Mouse (Mus musculus): ENCODE measurements at regions not wholly inside any gene's neighbourhood (a gene's known extent, or its start where the extent isn't known, plus 50 kb on each side); places are given as distances from the start of the nearest gene placed in this dataset.

GRCm38 (mm10) chr3:66536673-66537072 lies 240.0 kb upstream of the Veph1 start:
- WGBS: 88% methylated on average over 11 of the region's 11 CpGs
- no peak for DNase-seq
- no peak overlapping the region for H3K4me3 ChIP-seq (replicated peaks; ENCODE audit: extremely low read depth, low read depth, low read length)
- no peaks in the 10 kb centered on the region for H3K4me1 ChIP-seq (ENCODE audit: control insufficient read depth, insufficient read depth, low read length)
- TF ChIP-seq CTCF (IDR thresholded peaks at IDR 0.05; ENCODE audit: insufficient read depth, low read length) (no peak), POLR2A (IDR thresholded peaks at IDR 0.05; ENCODE audit: borderline replicate concordance, extremely low read depth, low read depth, low read length) (no peak)

GRCm38 (mm10) chr3:66535786-66536529 lies 239.3 kb upstream of the Veph1 start:
- Histone ChIP-seq H3K4me1 (ENCODE audit: control insufficient read depth, insufficient read depth, low read length) (no peaks in the 10 kb centered on the region), H3K4me3 (replicated peaks; ENCODE audit: extremely low read depth, low read depth, low read length) (no peak overlapping the region)
- TF ChIP-seq POLR2A (IDR thresholded peaks at IDR 0.05; ENCODE audit: borderline replicate concordance, extremely low read depth, low read depth, low read length): no peak
- DNase-seq: no peak
- 52% methylated on average over 8 of the region's 8 CpGs for WGBS

DNA sequence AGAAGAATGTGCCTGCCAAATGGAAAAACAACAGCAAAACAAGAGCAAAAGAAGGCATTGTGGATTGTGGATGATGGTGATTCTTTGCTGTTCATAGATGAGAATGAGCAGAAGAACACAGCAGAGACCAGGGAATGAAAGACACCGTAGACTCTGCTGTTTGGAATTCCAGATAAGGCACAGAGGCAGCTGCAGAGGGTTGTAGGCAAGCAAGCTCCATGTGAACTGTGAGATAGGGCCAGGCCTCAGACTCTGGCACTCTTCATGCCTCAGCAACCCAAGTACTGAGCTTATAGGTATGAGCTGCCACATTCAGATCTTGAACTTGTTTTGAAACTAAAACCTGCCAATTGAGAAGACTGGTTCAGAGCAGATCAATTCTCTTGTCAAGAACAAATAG lies 223.3 kb upstream of the Veph1 start:
- no peak for TF ChIP-seq CTCF (IDR thresholded peaks at IDR 0.05; ENCODE audit: insufficient read depth, low read length)
- TF ChIP-seq POLR2A (IDR thresholded peaks at IDR 0.05; ENCODE audit: borderline replicate concordance, extremely low read depth, low read depth, low read length): no peak
- no peak overlapping the region for H3K4me3 ChIP-seq (replicated peaks; ENCODE audit: extremely low read depth, low read depth, low read length)

GRCm38 (mm10) chr3:66518289-66518688 lies 221.7 kb upstream of the Veph1 start:
- no peak for TF ChIP-seq CTCF (IDR thresholded peaks at IDR 0.05; ENCODE audit: insufficient read depth, low read length)
- no peak for TF ChIP-seq POLR2A (IDR thresholded peaks at IDR 0.05; ENCODE audit: borderline replicate concordance, extremely low read depth, low read depth, low read length)
- 29% methylated on average over 2 of the region's 2 CpGs for WGBS
- DNase-seq: no peak
- no peaks in the 10 kb centered on the region for H3K4me1 ChIP-seq (ENCODE audit: control insufficient read depth, insufficient read depth, low read length)
- no peak overlapping the region for H3K4me3 ChIP-seq (replicated peaks; ENCODE audit: extremely low read depth, low read depth, low read length)

More for the DNA sequence above, 223.3 kb upstream of the Veph1 start:
- no peak for DNase-seq
- 87% methylated on average over 1 of the region's 1 CpGs for WGBS
- no peaks in the 10 kb centered on the region for H3K4me1 ChIP-seq (ENCODE audit: control insufficient read depth, insufficient read depth, low read length)

GRCm38 (mm10) chr3:66515773-66516406 lies 219.3 kb upstream of the Veph1 start:
- no peak overlapping the region for H3K4me3 ChIP-seq (replicated peaks; ENCODE audit: extremely low read depth, low read depth, low read length)
- TF ChIP-seq POLR2A (IDR thresholded peaks at IDR 0.05; ENCODE audit: borderline replicate concordance, extremely low read depth, low read depth, low read length): no peak
- no peak for TF ChIP-seq CTCF (IDR thresholded peaks at IDR 0.05; ENCODE audit: insufficient read depth, low read length)
- 63% methylated on average over 6 of the region's 6 CpGs for WGBS

DNA sequence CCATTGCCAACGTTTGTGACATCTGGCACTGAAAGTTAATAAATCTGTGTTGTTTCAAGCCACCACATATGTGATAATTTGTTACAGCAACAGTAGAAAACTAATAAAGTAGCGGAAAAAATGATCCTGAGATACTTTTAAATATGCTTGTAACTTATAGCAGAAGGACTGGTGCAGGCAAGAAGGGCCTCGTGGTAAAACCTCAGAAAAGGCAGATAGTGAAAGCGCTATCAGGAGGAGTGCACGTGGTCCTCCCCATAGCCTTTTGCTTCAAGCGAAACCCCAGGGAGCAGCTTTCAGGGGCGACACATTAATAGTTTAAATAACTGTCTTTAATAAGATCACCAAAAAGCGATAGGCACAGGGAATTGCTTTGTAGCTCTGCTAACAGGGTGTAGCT lies 217.9 kb upstream of the Veph1 start:
- WGBS: 91% methylated on average over 8 of the region's 8 CpGs
- H3K4me1 ChIP-seq (ENCODE audit: control insufficient read depth, insufficient read depth, low read length): no peaks in the 10 kb centered on the region
- TF ChIP-seq POLR2A (IDR thresholded peaks at IDR 0.05; ENCODE audit: borderline replicate concordance, extremely low read depth, low read depth, low read length): no peak
- H3K4me3 ChIP-seq (replicated peaks; ENCODE audit: extremely low read depth, low read depth, low read length): no peak overlapping the region
- DNase-seq: no peak

More at GRCm38 (mm10) chr3:66515773-66516406, 219.3 kb upstream of the Veph1 start:
- no peak for DNase-seq
- H3K4me1 ChIP-seq (ENCODE audit: control insufficient read depth, insufficient read depth, low read length): no peaks in the 10 kb centered on the region

GRCm38 (mm10) chr3:66512408-66512807 lies 215.8 kb upstream of the Veph1 start:
- TF ChIP-seq CTCF (IDR thresholded peaks at IDR 0.05; ENCODE audit: insufficient read depth, low read length) (no peak), POLR2A (IDR thresholded peaks at IDR 0.05; ENCODE audit: borderline replicate concordance, extremely low read depth, low read depth, low read length) (no peak)
- no peak for DNase-seq
- no peaks in the 10 kb centered on the region for H3K4me1 ChIP-seq (ENCODE audit: control insufficient read depth, insufficient read depth, low read length)
- no peak overlapping the region for H3K4me3 ChIP-seq (replicated peaks; ENCODE audit: extremely low read depth, low read depth, low read length)
- 83% methylated on average over 1 of the region's 1 CpGs for WGBS

- no peak overlapping the region for H3K4me3 ChIP-seq (replicated peaks; ENCODE audit: extremely low read depth, low read depth, low read length)
- TF ChIP-seq CTCF (IDR thresholded peaks at IDR 0.05; ENCODE audit: insufficient read depth, low read length) (no peak), POLR2A (IDR thresholded peaks at IDR 0.05; ENCODE audit: borderline replicate concordance, extremely low read depth, low read depth, low read length) (no peak)
- WGBS: 82% methylated on average over 4 of the region's 4 CpGs
- H3K4me1 ChIP-seq (ENCODE audit: control insufficient read depth, insufficient read depth, low read length): no peaks in the 10 kb centered on the region; the same call in 1 of the 2 replicates
- DNase-seq: no peak
Observed at GRCm38 (mm10) chr3:66510455-66510854, 213.8 kb upstream of the Veph1 start.

- no peak overlapping the region for H3K4me3 ChIP-seq (replicated peaks; ENCODE audit: extremely low read depth, low read depth, low read length)
- TF ChIP-seq POLR2A (IDR thresholded peaks at IDR 0.05; ENCODE audit: borderline replicate concordance, extremely low read depth, low read depth, low read length) (no peak), CTCF (IDR thresholded peaks at IDR 0.05; ENCODE audit: insufficient read depth, low read length) (no peak)
- no peaks in the 10 kb centered on the region; the same call in 1 of the 2 replicates for H3K4me1 ChIP-seq (ENCODE audit: control insufficient read depth, insufficient read depth, low read length)
- DNase-seq: no peak
Observed at GRCm38 (mm10) chr3:66506125-66506524, 209.5 kb upstream of the Veph1 start.
